Mouse (Mus musculus): ENCODE data around the gene Prtg.

GRCm38 (mm10) chr9:72944286-72944685, 137.6 kb downstream of the Prtg start:
- TF ChIP-seq EP300 (optimal IDR thresholded peaks at IDR 0.05) (no peak), CTCF (IDR thresholded peaks at IDR 0.05; ENCODE audit: low read depth) (no peak)

Data from stomach, postnatal 0 days (tissue).